Mouse (Mus musculus) colon, adult 2 months (tissue): ENCODE results near the gene Aldh2. TPM values are rescaled to one million over a fixed set of nuclear protein-coding genes. Genes with fewer than 3 reads are reported as not detected.

ENCODE experiments used
- polyA plus RNA-seq: library from polyadenylated mRNA; depleted of rRNA; stranded (reverse); fragments of >200 nt; gene quantifications from 2 replicates; pipeline ENCODE4 v1.2.3, GENCODE M21; 2012; rRNA removed

Aldh2 gene
- polyA plus RNA-seq: 1,286 and 1,374 TPM in 2 replicates

GRCm38 (mm10) chr5:121593451-121594401 is at the start of gene Aldh2:
Gene Aldh2, minus strand, starts transcription at chr5:121593824.

GRCm38 (mm10) chr5:121618592-121619513 is 25.2 kb upstream of the Aldh2 start, which contains the start of gene Acad12:
Gene Acad12, minus strand, starts transcription at chr5:121618938.

GRCm38 (mm10) chr5:121545793-121546529 is 47.7 kb downstream of the Aldh2 start, which contains the start of gene Mapkapk5:
Gene Mapkapk5, minus strand, starts transcription at chr5:121545905.

GRCm38 (mm10) chr5:121544910-121545792 is 48.5 kb downstream of the Aldh2 start, which contains the start of the genes Adam1a and Gm42878:
Gene Adam1a, minus strand, starts transcription at chr5:121545482.
Gene Gm42878, minus strand, starts transcription at chr5:121545482.

Other genes with a start within 250 kb of the Aldh2 start
- 46.5 and 59.0 TPM in 2 replicates for gene Trafd1, start 208.2 kb downstream of the Aldh2 start, polyA plus RNA-seq
- gene Naa25, start 195.9 kb downstream of the Aldh2 start, polyA plus RNA-seq: 5.0 and 5.1 TPM in 2 replicates
- 1.5 and 7.2 TPM in 2 replicates for gene Tmem116, start 141.9 kb downstream of the Aldh2 start, polyA plus RNA-seq
- gene Erp29, start 141.3 kb downstream of the Aldh2 start, polyA plus RNA-seq: 35.2 and 37.5 TPM in 2 replicates
- not detected in 2 replicates for gene Adam1b, start 90.4 kb downstream of the Aldh2 start, polyA plus RNA-seq
- 2.6 and 3.7 TPM in 2 replicates for gene Adam1a, start 48.3 kb downstream of the Aldh2 start, polyA plus RNA-seq
- 0.20 TPM in 1 of 2 replicates, not detected in the other for gene Gm42878, start 48.3 kb downstream of the Aldh2 start, polyA plus RNA-seq
- gene Mapkapk5, start 47.9 kb downstream of the Aldh2 start, polyA plus RNA-seq: 27.1 and 28.6 TPM in 2 replicates
- gene Acad12, start 25.1 kb upstream of the Aldh2 start, polyA plus RNA-seq: 7.0 and 7.8 TPM in 2 replicates
- 8.2 and 8.7 TPM in 2 replicates for gene Acad10, start 66.7 kb upstream of the Aldh2 start, polyA plus RNA-seq
- gene Brap, start 66.7 kb upstream of the Aldh2 start, polyA plus RNA-seq: 23.1 and 27.9 TPM in 2 replicates
- gene Atxn2, start 117.5 kb upstream of the Aldh2 start, polyA plus RNA-seq: 110 and 127 TPM in 2 replicates
- 35.2 and 38.5 TPM in 2 replicates for gene Sh2b3, start 243.8 kb upstream of the Aldh2 start, polyA plus RNA-seq